Mouse (Mus musculus) liver, embryonic 14.5 days (tissue): ENCODE results near the gene Cd59b. TPM values are rescaled to one million over a fixed set of nuclear protein-coding genes. Genes with fewer than 3 reads are reported as not detected.

Experiments used
- ATAC-seq: fragments of 200-750 bp; cut with Nextera tagmentation; 2 replicates; pipeline ENCODE4 v1.8.0; 2017; ENCODE audit warnings: moderate number of reproducible peaks, mild to moderate bottlenecking, moderate library complexity; ENCODE audit not compliant: insufficient read depth
- DNase-seq, 3 experiments: peaks; one replicate each; pipeline ENCODE4 v3.0.0-alpha.2; 2012 to 2013; ENCODE audit warnings: low read depth in 3 of 3, low spot score in 3 of 3
- H3K27ac ChIP-seq: fragments of 300-500 bp; sonication (generic); 2 replicates; pipeline ENCODE4 v1.5.1; 2014; ENCODE audit warnings: moderate library complexity, mild to moderate bottlenecking, control low read depth, inconsistent platforms
- H3K27me3 ChIP-seq: fragments of 300-500 bp; sonication (generic); 2 replicates; pipeline ENCODE4 v1.6.1; 2014; ENCODE audit warnings: mild to moderate bottlenecking, low read length, moderate library complexity; ENCODE audit not compliant: control insufficient read depth, insufficient read depth
- H3K36me3 ChIP-seq: fragments of 300-500 bp; sonication (generic); replicated peaks from 2 replicates; pipeline ENCODE4 v1.6.1; 2014; ENCODE audit warnings: low read depth; ENCODE audit not compliant: control insufficient read depth, insufficient read depth
- H3K4me1 ChIP-seq, 2 experiments: fragments of 200-500 bp in 1 of 2; fragments of 300-500 bp in 1 of 2; sonication (generic) in 1 of 2; replicated peaks; 2 replicates each; pipeline ENCODE4 v1.6.1; 2012 to 2014; ENCODE audit warnings: antibody characterized with exemption in 1 of 2, inconsistent platforms in 1 of 2, low read length in 1 of 2; ENCODE audit not compliant: control insufficient read depth in 2 of 2, insufficient read depth in 2 of 2
- H3K4me2 ChIP-seq: fragments of 300-500 bp; sonication (generic); 2 replicates; pipeline ENCODE4 v1.6.1; 2014; ENCODE audit warnings: low read depth, mild to moderate bottlenecking, control low read depth, moderate library complexity
- H3K4me3 ChIP-seq, 2 experiments: fragments of 200-500 bp in 1 of 2; fragments of 300-500 bp in 1 of 2; sonication (generic) in 1 of 2; 2 replicates each; pipeline ENCODE4 v1.5.1; 2012 to 2014; ENCODE audit warnings: low read depth in 2 of 2, low read length in 2 of 2, mild to moderate bottlenecking in 2 of 2, control low read depth in 1 of 2, inconsistent platforms in 1 of 2, moderate library complexity in 1 of 2; ENCODE audit not compliant: insufficient read depth in 1 of 2
- H3K9ac ChIP-seq: fragments of 300-500 bp; sonication (generic); replicated peaks from 2 replicates; pipeline ENCODE4 v1.6.1; 2014; ENCODE audit warnings: mild to moderate bottlenecking, control low read depth, moderate library complexity
- H3K9me3 ChIP-seq: fragments of 300-500 bp; sonication (generic); 2 replicates; pipeline ENCODE4 v1.6.1; 2016; ENCODE audit warnings: low read length, mixed read lengths; ENCODE audit not compliant: control insufficient read depth
- CTCF ChIP-seq: IDR thresholded peaks from 2 replicates; pipeline ENCODE4 v1.5.1; 2016; ENCODE audit warnings: antibody characterized with exemption, low read depth, control low read depth
- EP300 ChIP-seq: IDR thresholded peaks from 2 replicates; pipeline ENCODE4 v1.6.1; 2016; ENCODE audit warnings: antibody characterized with exemption, low read depth
- WGBS: fragments of 180-500 bp; shearing (Covaris S2); extraction: QIAGEN DNeasy Blood & Tissue Kit; methylation state at CpG from one replicate; pipeline ENCODE4 v1.1.7; 2014; ENCODE audit not compliant: insufficient replicate concordance; 5-methylcytosine and 5-hydroxymethylcytosine counted together
- polyA plus RNA-seq, 2 experiments: library from polyadenylated mRNA; depleted of rRNA in 1 of 2; stranded (reverse) in 1 of 2; unstranded in 1 of 2; fragments of >200 nt; fragmentation: Nextera tagmentation in 1 of 2; extraction: Ambion mirVana in 1 of 2; gene quantifications; 2 replicates each; pipeline versions ENCODE4 v1.2.1 to v1.2.3; 2012 to 2014

Cd59b gene
- polyA plus RNA-seq, 2 experiments, result 9.3 to 14.3 TPM

DNA sequence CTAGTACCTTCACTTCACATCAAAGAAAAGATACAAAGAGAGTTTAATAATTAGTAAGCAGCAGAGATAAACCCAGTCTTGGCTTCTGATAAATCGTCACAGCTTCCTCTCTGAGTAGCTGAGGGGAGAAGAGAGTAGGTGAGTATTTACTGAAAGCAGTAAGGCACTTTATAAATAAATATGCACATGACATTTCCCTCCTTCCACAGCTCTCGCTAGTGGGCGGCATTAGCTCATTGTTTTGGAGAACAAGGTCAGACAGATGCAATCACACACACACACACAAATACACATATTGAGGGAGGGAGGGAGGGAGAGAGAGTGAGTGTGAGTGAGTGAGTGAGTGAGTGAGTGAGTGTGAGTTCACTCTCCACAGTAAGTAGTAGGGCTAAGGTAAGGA, 33.3 kb upstream of the Cd59b start:
- no peak for TF ChIP-seq CTCF
- no peak for TF ChIP-seq EP300
- no peak overlapping the region for H3K9ac ChIP-seq
- no peak overlapping the region for H3K4me3 ChIP-seq
- ATAC-seq, result no peak
- no peaks in the 10 kb centered on the region for H3K9me3 ChIP-seq
- no peak overlapping the region for H3K27ac ChIP-seq
- 70% methylated on average over 3 of the region's 3 CpGs for WGBS
- DNase-seq, result no peak
- H3K27me3 ChIP-seq, result no peaks in the 10 kb centered on the region
- H3K4me1 ChIP-seq, result peaks cover 0 to 5% of the 10 kb centered on the region in 2 experiments; a peak in 1 of 4 replicates
- peaks cover 68% of the 10 kb centered on the region for H3K36me3 ChIP-seq
- no peak overlapping the region for H3K4me2 ChIP-seq

DNA sequence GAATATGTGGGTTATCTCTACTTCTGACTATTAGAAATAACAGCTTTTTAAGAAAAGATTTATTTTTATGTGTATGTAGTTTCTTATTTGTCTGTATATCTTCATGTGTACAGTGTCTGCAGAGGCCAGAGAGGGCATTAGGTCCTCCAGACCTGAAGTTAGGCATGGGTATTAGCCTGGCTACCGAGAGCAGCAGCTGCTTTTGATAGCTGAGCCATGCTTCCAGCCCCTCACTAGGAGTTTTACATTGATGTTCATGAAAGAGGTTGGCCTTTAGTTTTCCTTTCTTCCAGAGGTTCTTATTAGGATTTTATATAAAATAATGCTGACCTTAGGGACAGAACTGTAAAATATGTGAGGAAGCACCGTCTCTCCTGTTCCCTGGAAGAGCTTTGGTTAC, 31.4 kb upstream of the Cd59b start:
- H3K27ac ChIP-seq, result no peak overlapping the region
- H3K4me3 ChIP-seq, result no peak overlapping the region
- no peak for TF ChIP-seq EP300
- no peak for TF ChIP-seq CTCF
- H3K9ac ChIP-seq, result no peak overlapping the region
- H3K9me3 ChIP-seq, result no peaks in the 10 kb centered on the region
- ATAC-seq (no peak), DNase-seq (no peak)
- H3K4me1 ChIP-seq, result peaks cover 4 to 9% of the 10 kb centered on the region in 2 experiments; a peak in 3 of 4 replicates
- WGBS, result 80% methylated on average over 2 of the region's 2 CpGs
- H3K27me3 ChIP-seq, result no peaks in the 10 kb centered on the region
- H3K36me3 ChIP-seq, result peaks cover 71% of the 10 kb centered on the region
- H3K4me2 ChIP-seq, result no peak overlapping the region

DNA sequence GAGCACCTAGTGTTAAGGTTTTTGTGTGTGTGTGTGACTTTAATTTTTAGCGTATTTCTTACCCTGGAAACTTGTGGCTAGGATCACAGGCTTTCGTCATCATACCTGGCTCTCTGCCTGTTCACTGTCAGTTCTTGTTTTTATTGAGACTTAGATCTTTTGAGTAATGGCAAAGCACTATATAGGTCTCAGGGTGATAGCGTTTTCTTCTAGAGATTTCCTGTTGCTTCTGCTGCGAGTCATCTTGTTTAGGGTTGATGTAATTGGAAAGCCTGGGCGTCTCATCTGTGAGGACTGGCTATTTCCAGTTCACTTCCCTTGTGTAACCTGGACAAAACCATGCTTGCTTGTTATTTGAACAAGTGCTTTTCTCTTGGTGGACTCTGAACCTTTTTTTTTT, 28.0 kb upstream of the Cd59b start:
- Histone ChIP-seq H3K27me3 (no peaks in the 10 kb centered on the region), H3K4me2 (no peak overlapping the region), H3K27ac (no peak overlapping the region), H3K9ac (no peak overlapping the region), H3K4me3 (no peak overlapping the region), H3K9me3 (no peaks in the 10 kb centered on the region), H3K4me1 (peaks cover 10 to 19% of the 10 kb centered on the region in 2 experiments), H3K36me3 (peaks cover 56% of the 10 kb centered on the region)
- DNase-seq (no peak), ATAC-seq (no peak)
- 74% methylated on average over 5 of the region's 5 CpGs for WGBS
- TF ChIP-seq EP300 (no peak), CTCF (no peak)

DNA sequence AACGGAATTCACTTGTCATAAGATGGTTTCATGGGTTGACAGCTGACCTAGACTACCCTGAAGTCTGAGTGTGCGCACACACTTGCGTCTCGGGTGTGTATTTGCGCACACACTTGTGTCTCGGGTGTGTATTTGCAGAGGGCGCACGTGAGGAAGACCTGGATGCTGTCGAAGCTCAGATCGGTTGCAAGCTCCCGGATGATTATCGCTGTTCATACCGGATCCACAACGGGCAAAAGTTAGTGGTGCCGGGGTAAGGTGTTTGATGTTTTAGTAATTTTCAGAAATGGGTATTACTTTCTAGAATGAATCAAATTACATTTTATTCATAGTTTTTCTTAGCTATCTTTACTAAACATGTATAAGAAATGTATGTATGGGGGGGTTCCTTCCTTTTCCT, 26.9 kb upstream of the Cd59b start:
- no peaks in the 10 kb centered on the region for H3K9me3 ChIP-seq
- H3K27ac ChIP-seq, result no peak overlapping the region
- no peak overlapping the region for H3K9ac ChIP-seq
- H3K4me3 ChIP-seq, result no peak overlapping the region
- peaks cover 10 to 19% of the 10 kb centered on the region in 2 experiments for H3K4me1 ChIP-seq
- no peaks in the 10 kb centered on the region for H3K27me3 ChIP-seq
- H3K36me3 ChIP-seq, result peaks cover 47% of the 10 kb centered on the region
- no peak overlapping the region for H3K4me2 ChIP-seq
- TF ChIP-seq EP300, result no peak
- TF ChIP-seq CTCF, result no peak
- DNase-seq (no peak), ATAC-seq (no peak)
- WGBS, result 91% methylated on average over 15 of the region's 15 CpGs

DNA sequence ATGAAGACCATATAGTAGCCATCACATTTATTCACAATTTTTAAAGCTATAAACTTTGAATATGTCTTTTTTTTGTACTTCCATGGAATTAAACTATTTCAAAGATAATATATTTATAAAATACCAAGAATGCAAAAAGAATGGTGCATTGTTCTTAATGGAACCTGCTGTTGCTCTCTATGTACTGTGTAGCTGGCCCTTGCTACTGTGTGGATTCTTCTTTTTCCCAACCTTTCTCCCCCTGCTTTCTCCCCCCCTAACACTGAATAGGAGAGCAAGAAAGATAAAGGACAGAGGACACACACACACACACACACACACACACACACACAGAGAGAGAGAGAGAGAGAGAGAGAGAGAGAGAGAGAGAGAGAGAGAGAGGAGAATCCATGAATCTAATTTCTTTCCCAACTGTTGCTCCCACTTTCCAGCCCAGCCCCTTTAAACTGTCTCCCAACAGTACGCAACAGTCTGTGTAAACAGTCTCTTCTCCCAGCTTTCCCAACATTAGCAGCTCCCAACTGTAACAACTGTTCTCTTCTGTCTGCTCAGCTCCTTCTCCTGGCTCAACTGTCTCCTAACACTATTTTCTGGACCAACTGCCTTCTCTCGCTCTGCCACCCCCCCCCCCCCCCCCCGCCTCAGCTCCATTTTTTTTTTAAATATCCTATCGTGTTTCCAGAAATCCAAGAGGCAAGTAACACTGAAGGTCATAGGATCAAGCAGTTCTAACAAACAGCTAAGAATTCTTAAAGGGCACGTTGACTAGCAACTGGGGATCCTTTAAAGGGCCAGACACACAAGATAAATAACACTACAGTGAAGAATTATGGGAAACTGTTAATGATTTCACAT, 25.8 kb upstream of the Cd59b start:
- Histone ChIP-seq H3K4me3 (no peak overlapping the region), H3K27ac (no peak overlapping the region), H3K9ac (no peak overlapping the region), H3K27me3 (no peaks in the 10 kb centered on the region), H3K4me1 (peaks cover 10 to 19% of the 10 kb centered on the region in 2 experiments), H3K36me3 (peaks cover 53% of the 10 kb centered on the region), H3K9me3 (no peaks in the 10 kb centered on the region), H3K4me2 (no peak overlapping the region)
- ATAC-seq (peak; percentile 15; the same call in 1 of the 2 replicates), DNase-seq (no peak)
- WGBS, result 74% methylated on average over 5 of the region's 5 CpGs
- no peak for TF ChIP-seq EP300
- TF ChIP-seq CTCF, result no peak
